Mouse (Mus musculus) urinary bladder, postnatal 10 days (tissue): ENCODE measurements around the gene Ube4a.
A peak's percentile ranks its signal among the peaks of the same experiment; 100 is the strongest.
"Not testable (repeated sequence)": the region's sequence is repeated elsewhere in the genome, so short reads cannot be mapped to it uniquely, and the experiment has no call there.

Experiments
- DNase-seq: peaks from one replicate; pipeline ENCODE4 v3.0.0; 2022; ENCODE audit warnings: low spot score

The Ube4a gene

GRCm38 (mm10) chr9:44981104-44981503 is 15.7 kb upstream of the Ube4a start:
- no peak for DNase-seq

DNA sequence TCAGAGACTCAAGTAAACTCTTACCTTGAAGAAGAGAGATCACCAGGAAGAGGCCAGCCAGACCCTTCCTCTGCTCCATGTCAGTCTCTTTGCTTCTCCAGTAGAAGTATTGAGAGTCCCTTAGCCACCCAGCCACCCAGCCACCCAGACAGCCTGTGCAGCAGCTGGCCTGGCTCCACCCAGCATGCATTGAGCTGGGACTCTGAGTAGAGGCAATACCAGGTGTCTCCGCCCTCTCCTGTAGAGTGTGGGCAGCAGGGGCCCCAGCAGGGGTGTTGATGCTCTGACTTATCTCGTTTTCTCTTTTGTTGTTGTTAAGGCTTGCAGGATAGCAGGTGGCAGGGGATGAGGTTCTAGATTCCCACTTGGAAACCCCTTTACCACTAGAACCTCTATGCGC is 14.8 kb upstream of the Ube4a start, which contains the start of gene Cd3g:
Cd3g (minus strand) TSS at position 190 of the 400 bp plus-strand sequence.
- no peak for DNase-seq

GRCm38 (mm10) chr9:44979806-44980205 is 14.4 kb upstream of the Ube4a start:
- no peak for DNase-seq

- no peak for DNase-seq
Measured at GRCm38 (mm10) chr9:44977813-44978212, 12.4 kb upstream of the Ube4a start.

DNA sequence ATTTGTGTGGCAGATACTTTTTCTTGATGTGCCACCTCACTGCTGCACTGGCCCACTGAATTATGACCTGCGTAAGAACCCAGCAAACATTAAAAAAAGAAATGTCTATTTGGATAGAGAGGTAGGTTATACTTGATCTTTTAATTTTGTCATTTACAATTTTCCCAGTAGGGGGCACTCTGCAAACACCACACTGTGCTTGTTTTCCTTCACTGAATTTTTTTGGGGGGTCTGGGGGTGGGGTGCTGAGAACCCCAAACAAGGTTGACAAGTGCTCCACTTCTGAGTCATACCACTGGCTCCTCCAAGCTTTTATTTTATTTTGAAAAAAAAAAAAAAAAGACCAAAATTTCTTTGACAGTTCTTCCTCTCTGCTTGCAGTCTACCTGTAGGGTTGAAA is 4.0 kb upstream of the Ube4a start:
- DNase-seq = no peak

- DNase-seq = not testable (repeated sequence)
Measured at GRCm38 (mm10) chr9:44967763-44968162, 2.4 kb upstream of the Ube4a start.

DNA sequence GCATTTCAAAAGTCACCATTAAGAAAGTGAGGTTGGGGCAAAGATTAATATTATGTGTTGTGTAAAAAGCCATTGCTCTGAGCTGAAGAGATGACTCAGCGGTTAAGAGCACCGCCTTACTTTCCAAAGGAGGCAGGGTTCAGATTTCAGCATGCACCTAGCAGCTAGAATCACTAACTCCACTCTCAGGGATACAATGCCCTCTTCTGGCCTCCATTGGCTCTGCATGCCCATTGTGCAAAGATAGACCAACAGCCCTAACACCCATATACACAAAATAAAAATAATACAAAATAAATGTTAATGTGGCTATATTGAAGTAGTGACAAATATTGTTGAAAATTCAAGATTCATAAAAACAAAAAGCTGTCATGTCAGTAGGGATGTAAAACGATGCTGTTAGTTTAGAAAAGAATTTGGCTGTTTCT is 1.4 kb upstream of the Ube4a start:
- peak; percentile 31 for DNase-seq

DNA sequence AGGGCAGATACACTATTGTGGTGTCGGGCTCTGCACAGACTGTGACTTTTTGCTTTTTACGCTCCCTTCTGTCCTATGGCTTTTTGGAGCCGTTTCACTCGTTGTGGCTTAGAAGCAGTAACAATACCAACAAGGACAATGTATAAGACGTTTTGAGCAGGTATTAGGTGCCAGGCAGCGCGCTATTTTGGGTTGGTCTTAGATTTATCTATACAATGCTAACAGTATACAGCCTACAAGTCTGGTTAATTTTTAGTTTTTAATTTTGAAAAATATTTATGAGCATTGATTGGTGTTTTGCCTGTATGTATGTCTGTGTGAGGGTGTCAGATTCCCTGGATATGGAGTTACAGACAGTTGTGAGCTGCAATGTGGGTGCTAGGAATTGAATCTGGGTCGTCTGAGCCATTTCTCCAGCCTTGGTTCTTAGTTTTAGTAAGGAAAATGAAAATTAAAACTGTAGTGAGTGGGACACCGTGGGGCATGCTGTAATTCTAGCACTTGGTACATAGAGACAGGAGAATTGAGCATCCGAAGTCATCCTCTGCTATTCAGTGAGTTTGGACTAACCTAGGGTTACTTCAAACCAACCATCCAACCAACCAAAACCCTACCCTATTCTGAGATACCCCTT is 550 bp upstream of the Ube4a start:
- DNase-seq = no peak

- no peak for DNase-seq
Measured at GRCm38 (mm10) chr9:44954432-44954831, 11.0 kb downstream of the Ube4a start.

GRCm38 (mm10) chr9:44947836-44948235 is 17.6 kb downstream of the Ube4a start:
- DNase-seq = no peak

DNA sequence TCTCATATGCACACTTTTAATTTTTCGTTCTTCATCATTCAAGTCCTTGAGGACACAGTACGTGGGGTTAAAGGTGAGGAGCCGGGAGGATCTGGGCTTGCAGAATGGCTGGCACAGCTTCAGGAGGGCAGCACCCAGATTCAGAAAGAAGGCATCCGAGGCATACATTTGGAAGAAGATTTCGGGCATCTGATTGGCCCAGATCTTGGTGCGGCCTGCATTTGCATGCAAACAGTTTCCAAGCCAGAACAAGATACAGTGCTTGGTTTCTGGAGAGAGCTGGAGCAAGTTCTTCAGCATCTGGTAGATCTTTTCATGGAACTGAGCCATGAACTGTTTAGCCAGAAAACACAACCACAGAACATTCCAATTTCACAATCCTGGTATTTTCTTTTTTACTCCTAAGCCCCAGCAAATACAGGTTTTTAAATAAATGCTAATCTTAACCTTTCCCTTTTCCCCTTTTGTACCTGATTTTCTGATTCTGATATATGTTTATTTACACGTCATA is 19.2 kb downstream of the Ube4a start:
- no peak for DNase-seq

DNA sequence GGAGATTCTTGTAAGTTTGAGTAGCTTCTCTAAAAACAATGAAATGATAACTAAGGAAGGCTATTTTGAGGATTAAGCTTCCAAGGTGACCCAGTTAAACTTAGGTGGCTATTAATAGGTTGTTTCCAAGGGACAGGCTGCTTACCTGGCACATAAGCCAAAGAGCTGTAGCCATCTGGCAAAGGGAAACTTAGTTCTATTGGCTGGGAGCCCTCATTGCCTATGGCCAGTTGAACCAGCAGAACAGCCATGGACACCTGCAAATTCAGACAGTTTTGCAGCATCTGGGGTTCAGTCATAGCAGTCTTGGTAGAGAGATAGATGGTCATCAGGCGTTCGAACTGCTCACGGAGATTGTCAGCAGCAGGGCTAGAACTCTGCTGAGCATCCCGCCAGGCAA is 23.0 kb downstream of the Ube4a start:
- DNase-seq = no peak

- DNase-seq = no peak
Measured at GRCm38 (mm10) chr9:44941756-44942155, 23.6 kb downstream of the Ube4a start.

GRCm38 (mm10) chr9:44921543-44921942 is 43.9 kb downstream of the Ube4a start:
- DNase-seq = no peak

GRCm38 (mm10) chr9:44921123-44921468 is 44.3 kb downstream of the Ube4a start:
- DNase-seq = no peak

GRCm38 (mm10) chr9:44920374-44921122 is 44.9 kb downstream of the Ube4a start, which contains the start of gene Atp5l:
Gene Atp5l, minus strand, starts transcription at chr9:44920742.
- DNase-seq = peak; percentile 17

DNA sequence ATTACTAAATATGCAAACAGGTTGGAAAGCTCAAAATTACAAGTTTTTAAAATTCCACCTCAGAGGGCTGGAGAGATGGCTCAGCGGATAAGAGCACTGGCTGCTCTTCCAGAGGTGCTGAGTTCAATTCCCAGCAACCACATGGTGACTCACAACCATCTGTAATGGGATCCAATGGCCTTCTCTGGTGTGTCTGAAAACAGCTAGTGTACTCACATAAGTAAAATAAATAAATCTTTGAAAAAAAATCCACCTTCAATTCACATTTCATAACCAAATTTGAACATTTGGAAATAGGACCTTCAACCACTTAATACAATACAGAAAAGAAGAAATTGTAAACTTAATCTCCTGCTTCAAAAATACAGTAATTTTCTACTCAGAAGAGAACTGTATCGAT is 45.8 kb downstream of the Ube4a start:
- no peak for DNase-seq

GRCm38 (mm10) chr9:44916196-44916595 is 49.2 kb downstream of the Ube4a start:
- DNase-seq = no peak

DNA sequence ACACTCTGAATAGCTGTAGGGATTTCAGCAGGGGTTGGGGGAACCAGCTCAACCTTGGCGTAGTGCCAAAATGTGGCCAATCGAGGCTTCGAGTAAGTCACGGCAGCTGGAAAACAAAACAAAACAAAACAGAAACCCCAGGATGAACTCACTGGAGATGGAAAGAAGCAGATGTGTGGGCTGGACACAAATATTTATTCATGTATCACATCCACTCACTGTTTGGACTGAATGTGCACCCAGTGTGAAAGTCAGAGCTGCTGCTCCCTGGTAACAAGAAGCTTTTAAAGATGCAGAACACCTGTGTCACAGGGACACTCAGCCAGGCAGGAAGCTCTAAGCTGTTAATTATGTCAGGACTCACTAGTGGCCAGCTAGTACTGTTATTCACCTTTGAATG is 50.7 kb downstream of the Ube4a start:
- no peak for DNase-seq

GRCm38 (mm10) chr9:44911365-44911764 is 54.0 kb downstream of the Ube4a start:
- no peak for DNase-seq

DNA sequence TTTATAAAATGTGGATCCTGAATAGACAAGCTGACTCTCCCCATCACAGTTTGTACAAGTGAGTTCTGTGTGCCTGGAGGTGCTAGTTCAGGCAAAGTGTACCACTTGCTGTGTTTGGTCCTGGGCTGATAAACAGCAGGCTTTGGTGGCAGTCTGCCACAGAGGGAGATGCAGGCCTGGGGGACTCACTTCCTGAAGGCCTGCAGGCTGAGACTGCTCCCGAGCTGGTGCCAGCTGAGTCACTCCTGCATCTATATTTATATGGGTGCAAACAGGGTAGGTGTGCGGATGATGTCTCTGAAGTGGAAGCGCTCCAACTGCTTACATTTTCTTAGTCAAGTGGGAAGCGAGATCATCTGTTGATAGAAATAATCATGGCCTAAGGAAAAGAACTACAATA is 59.8 kb downstream of the Ube4a start:
- no peak for DNase-seq

DNA sequence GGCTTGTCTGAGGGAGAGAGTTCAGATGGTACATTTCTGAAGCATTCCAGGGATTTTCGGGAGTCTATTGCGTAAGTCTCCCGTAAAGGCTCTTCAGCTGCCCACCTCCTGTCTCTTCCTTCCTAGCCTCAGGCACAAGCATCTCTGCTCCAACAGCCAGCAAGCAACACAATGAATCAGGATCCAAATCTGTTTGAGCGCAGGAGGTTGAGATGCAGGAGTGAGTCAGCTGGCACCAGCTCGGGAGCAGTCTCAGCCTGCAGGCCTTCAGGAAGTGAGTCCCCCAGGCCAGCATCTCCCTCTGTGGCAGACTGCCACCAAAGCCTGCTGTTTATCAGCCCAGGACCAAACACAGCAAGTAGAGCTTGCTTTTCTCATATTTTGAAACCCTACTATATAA is 60.4 kb downstream of the Ube4a start:
- no peak for DNase-seq

GRCm38 (mm10) chr9:44903856-44904255 is 61.5 kb downstream of the Ube4a start:
- DNase-seq = no peak

DNA sequence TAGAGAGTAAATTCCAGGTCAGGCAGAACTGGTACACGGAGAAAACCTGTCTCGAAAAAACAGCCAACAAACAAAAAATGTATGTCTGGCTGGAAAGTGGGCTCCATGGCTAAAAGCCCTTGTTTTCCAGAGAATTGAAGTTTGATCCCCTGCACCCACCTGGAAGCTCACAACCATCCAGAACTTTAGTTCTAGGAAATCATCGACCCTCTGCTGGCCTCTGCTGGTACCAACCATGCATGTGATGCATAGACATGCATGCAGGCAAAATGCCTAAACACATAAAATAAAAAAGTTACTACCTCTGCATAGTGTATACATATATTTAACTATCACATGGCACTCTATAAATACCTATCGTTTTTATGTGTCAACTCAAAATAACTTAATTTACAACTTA is 65.0 kb downstream of the Ube4a start:
- DNase-seq = no peak
